Mouse (Mus musculus) ES-E14 (cell line): ENCODE measurements around the gene Hoxd12. TPM values are rescaled to one million over a fixed set of nuclear protein-coding genes. Genes with fewer than 3 reads are reported as not detected.

ENCODE experiments used
- DNase-seq: peaks from one replicate; pipeline ENCODE4 v3.0.0-alpha.2; 2013; ENCODE audit warnings: low read depth, low spot score
- H3K27ac ChIP-seq: 2 replicates; pipeline ENCODE4 v1.5.1; 2012; ENCODE audit warnings: low read depth, mild to moderate bottlenecking, low read length, moderate library complexity, mixed read lengths; ENCODE audit not compliant: poor library complexity, insufficient read depth, severe bottlenecking
- H3K36me3 ChIP-seq: 2 replicates; pipeline ENCODE4 v1.6.1; 2012; ENCODE audit warnings: mild to moderate bottlenecking, low read length, moderate library complexity, mixed read lengths; ENCODE audit not compliant: control insufficient read depth, poor library complexity, insufficient read depth, severe bottlenecking
- H3K4me1 ChIP-seq, 2 experiments: fragments of 150-350 bp in 1 of 2; sonication (generic) in 1 of 2; 2 replicates each; pipeline ENCODE4 v1.6.1; 2012; ENCODE audit warnings: low read length in 2 of 2, mild to moderate bottlenecking in 1 of 2, mixed read lengths in 1 of 2; ENCODE audit not compliant: control insufficient read depth in 2 of 2, insufficient read depth in 2 of 2, poor library complexity in 1 of 2
- H3K4me3 ChIP-seq, 2 experiments: fragments of 150-350 bp in 1 of 2; sonication (generic) in 1 of 2; 2 replicates each; pipeline ENCODE4 v1.5.1; 2012; ENCODE audit warnings: low read length in 2 of 2, low read depth in 1 of 2, mild to moderate bottlenecking in 1 of 2, mixed read lengths in 1 of 2; ENCODE audit not compliant: insufficient read depth in 1 of 2, poor library complexity in 1 of 2, severe bottlenecking in 1 of 2
- H3K9ac ChIP-seq: 2 replicates; pipeline ENCODE4 v1.6.1; 2012; ENCODE audit warnings: low read depth, mild to moderate bottlenecking, low read length, mixed read lengths; ENCODE audit not compliant: poor library complexity, insufficient read depth, severe bottlenecking
- H3K9me3 ChIP-seq: fragments of 150-350 bp; sonication (generic); 2 replicates; pipeline ENCODE4 v1.6.1; 2012; ENCODE audit warnings: low read depth, mild to moderate bottlenecking, low read length; ENCODE audit not compliant: control insufficient read depth, insufficient read depth
- CHD2 ChIP-seq: IDR thresholded peaks from 2 replicates; pipeline ENCODE4 v1.6.1; 2014; ENCODE audit warnings: mild to moderate bottlenecking, low read depth, low read length, inconsistent platforms
- HCFC1 ChIP-seq: IDR thresholded peaks from 2 replicates; pipeline ENCODE4 v1.6.1; 2012; ENCODE audit warnings: low read length, inconsistent platforms, borderline replicate concordance; ENCODE audit not compliant: insufficient read depth
- MAFK ChIP-seq: IDR thresholded peaks from 2 replicates; pipeline ENCODE4 v1.6.1; 2014; ENCODE audit warnings: mild to moderate bottlenecking, low read depth, low read length, inconsistent platforms; ENCODE audit not compliant: insufficient read depth
- ZC3H11A ChIP-seq: IDR thresholded peaks from 2 replicates; pipeline ENCODE4 v1.6.1; 2012; ENCODE audit warnings: low read depth, mild to moderate bottlenecking, inconsistent platforms, low read length, borderline replicate concordance
- ZNF384 ChIP-seq: IDR thresholded peaks from 2 replicates; pipeline ENCODE4 v1.6.1; 2012; ENCODE audit warnings: low read depth, low read length, inconsistent platforms
- in situ Hi-C, 2 experiments: fragments of 600-800 bp; cut with MboI; formaldehyde crosslinking; loops; one replicate each; pipeline ENCODE4 v1.15.1; 2025; ENCODE audit warnings: low sequenced_read_pairs in 2 of 2, inconsistent platforms in 1 of 2; ENCODE audit not compliant: unreplicated experiment in 2 of 2
- total RNA-seq: library from RNA; depleted of rRNA; stranded (reverse); fragments of 300-350 nt; gene quantifications from 2 replicates; pipeline ENCODE4 v1.2.3, GENCODE M21; 2012

Hoxd12 gene
- total RNA-seq, 1 experiment: not detected

DNA sequence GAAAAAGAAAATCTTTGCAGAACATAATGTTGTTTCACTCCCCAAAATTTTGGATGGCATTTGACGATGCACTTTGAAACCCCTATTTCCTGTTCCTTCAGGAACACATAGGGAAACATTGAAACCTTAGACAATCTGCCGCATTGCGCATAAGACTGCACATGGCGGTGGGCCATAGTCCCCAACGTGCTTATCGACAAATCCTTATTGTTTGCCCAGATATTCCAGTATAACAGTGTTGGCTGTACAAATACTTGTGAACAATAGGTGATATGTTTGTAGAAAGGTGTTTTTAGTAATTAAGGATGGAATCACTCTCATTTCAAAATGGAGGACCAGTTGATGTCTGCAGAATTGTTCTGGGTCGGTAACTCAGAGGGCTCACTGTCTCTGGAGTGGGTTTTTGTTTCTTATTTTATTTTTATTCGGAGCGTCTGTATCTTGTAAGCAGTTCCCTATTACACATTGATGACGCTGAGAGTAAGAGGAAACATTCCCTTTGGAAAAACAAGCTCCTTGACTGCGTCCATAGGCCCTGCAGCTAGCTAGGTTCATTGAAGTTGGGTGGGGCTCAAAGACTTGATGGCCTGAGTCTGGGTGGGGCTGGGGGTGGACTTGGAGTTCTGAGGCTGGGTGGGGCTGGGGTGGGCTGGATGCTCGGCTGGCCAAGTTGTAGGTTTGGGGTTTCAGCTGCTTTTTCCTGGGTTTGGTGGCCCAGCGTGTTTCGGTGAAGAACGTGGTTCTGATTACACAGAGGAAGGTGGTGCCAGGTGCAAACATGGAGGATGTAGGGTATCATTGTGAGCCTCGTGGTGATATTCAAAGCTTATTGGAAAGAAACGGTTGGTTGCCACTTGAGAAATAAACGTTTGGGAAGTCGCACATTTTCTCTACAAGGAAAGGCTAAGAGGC is 38.7 kb downstream of the Hoxd12 start:
- H3K27ac ChIP-seq: no peak overlapping the region

DNA sequence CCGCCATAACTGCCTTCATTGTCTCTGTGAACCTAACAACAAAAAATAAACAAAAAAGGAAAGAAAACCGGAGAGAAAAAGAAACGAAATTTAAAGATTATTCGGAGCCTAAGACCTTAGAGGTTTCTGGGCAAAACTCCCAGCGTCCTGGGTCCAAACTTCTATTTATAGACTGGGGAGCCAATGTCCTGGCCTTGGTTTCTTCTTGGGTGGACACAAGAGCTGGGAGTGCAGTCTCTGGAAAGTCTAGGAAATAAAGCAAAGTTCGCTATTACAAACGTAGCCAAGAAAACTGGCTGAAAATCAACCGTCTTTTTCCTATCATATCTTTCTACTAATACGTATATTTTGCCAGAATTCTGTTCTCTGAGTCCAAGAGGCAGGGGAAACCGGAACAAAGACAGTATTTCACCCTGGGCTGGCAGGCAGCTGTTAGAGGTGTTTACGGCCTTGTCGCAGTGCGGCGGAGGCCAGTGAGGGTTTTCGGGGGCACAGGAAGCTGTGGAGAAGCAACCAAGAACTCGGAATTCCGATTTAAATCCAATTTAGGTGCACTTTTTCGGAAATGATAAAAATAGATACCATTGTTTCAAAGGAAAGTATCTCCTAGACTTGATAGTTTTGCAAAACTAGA is 39.5 kb downstream of the Hoxd12 start:
- no peaks in the 10 kb centered on the region for H3K9me3 ChIP-seq
- no peak overlapping the region for H3K4me3 ChIP-seq
- in situ Hi-C loops: loop anchor here (10.0 to 25.0 kb wide), 4 partner anchors 341 to 873 kb away; no protein-coding TSS in a partner anchor
- TF ChIP-seq HCFC1: no peak
- TF ChIP-seq MAFK: no peak
- no peak for TF ChIP-seq ZC3H11A
- no peak for TF ChIP-seq ZNF384
- no peak for TF ChIP-seq CHD2
- H3K36me3 ChIP-seq: no peaks in the 10 kb centered on the region
- H3K27ac ChIP-seq: no peak overlapping the region
- no peak for DNase-seq
- H3K9ac ChIP-seq: no peak overlapping the region
- H3K4me1 ChIP-seq: peaks cover 0 to 2% of the 10 kb centered on the region in 2 experiments; a peak in 1 of 4 replicates

More for the DNA sequence above, 38.7 kb downstream of the Hoxd12 start:
- no peak for DNase-seq
- in situ Hi-C loops: loop anchor here (10.0 to 25.0 kb wide), 4 partner anchors 341 to 874 kb away; no protein-coding TSS in a partner anchor
- TF ChIP-seq HCFC1: no peak
- TF ChIP-seq ZNF384: no peak
- no peak for TF ChIP-seq ZC3H11A
- TF ChIP-seq CHD2: no peak
- TF ChIP-seq MAFK: no peak
- H3K4me3 ChIP-seq: no peak overlapping the region
- H3K9ac ChIP-seq: no peak overlapping the region
- H3K36me3 ChIP-seq: no peaks in the 10 kb centered on the region
- no peaks in the 10 kb centered on the region for H3K9me3 ChIP-seq
- H3K4me1 ChIP-seq: peaks cover 0 to 2% of the 10 kb centered on the region in 2 experiments; a peak in 1 of 4 replicates

DNA sequence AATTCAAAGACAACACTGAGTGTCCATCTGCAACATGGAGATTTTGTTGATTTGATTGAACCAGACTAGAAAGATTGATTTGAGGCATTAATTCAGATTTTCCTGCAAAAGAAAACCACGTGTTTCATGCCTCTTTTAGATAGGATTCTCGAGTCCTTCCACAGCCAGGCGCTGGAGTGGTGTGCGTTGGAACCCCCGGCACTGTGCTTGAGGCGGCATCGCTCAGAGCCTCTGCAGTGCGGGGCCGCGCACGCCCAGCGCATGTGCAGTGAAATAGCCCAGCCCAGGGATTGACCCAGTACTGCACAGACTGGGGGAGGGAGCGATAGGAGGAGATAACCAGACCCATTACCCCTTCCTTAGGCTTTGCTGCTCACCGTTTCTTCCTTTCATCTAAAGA is 40.1 kb downstream of the Hoxd12 start:
- TF ChIP-seq ZC3H11A (no peak), ZNF384 (no peak), MAFK (no peak), CHD2 (no peak), HCFC1 (no peak)
- no peak overlapping the region for H3K9ac ChIP-seq
- no peaks in the 10 kb centered on the region for H3K9me3 ChIP-seq
- H3K27ac ChIP-seq: no peak overlapping the region
- DNase-seq: no peak
- H3K4me3 ChIP-seq: no peak overlapping the region
- H3K4me1 ChIP-seq: peaks cover 0 to 6% of the 10 kb centered on the region in 2 experiments; a peak in 1 of 4 replicates
- H3K36me3 ChIP-seq: no peaks in the 10 kb centered on the region
- in situ Hi-C loops: loop anchor here (10.0 to 25.0 kb wide), 4 partner anchors 340 to 872 kb away; no protein-coding TSS in a partner anchor

DNA sequence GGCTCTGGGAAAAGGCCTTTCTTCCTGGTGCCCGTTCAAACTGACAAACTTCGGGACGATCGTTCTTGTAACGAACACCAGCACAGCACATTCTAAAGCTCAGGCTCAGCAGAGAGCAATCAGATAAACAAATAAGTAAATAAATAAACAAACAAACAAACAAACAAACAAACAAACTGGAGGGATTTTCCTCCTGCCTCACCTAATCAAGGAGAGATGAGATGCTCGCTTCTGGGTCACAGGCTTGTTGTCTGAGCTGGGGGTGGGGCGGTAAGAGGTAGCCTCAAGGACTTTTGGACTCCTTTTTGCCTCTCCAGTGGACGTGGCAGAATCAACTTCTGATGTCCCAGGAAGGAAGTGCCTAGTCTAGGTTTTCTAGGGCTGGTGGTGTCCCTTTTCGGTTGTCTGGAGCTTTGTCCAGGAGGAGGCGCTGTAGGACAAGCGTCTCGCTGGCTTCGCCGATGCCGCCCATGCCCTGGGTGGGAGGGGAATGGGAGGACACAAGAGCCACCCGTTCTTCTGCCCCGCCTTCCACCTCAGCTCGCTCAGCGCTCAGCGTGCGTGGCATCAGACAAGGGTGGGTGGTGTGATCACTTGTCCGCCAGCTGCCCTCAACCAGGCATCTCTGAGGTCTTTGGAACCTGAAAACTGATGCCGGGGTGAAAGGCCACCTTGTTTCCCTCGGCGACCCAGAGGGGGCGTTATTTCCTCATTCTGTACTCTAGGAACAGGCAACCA is 40.9 kb downstream of the Hoxd12 start:
- DNase-seq: peak; percentile 82
- TF ChIP-seq HCFC1 (no peak), ZC3H11A (peak; percentile 92), CHD2 (no peak), MAFK (no peak), ZNF384 (no peak)
- no peak overlapping the region for H3K9ac ChIP-seq
- peaks cover 0 to 8% of the 10 kb centered on the region in 2 experiments; a peak in 1 of 4 replicates for H3K4me1 ChIP-seq
- no peaks in the 10 kb centered on the region for H3K9me3 ChIP-seq
- no peaks in the 10 kb centered on the region for H3K36me3 ChIP-seq
- in situ Hi-C loops: loop anchor here (10.0 to 25.0 kb wide), 4 partner anchors 339 to 872 kb away; no protein-coding TSS in a partner anchor
- no peak overlapping the region for H3K27ac ChIP-seq
- H3K4me3 ChIP-seq: peak overlapping the region; percentile 28 to 58; a peak in 3 of 4 replicates
